Mouse (Mus musculus): Measurements from ENCODE around the gene Tfcp2. TPM values are rescaled to one million over a fixed set of nuclear protein-coding genes. Genes with fewer than 3 reads are reported as not detected.
"Not testable (repeated sequence)": the region's sequence is repeated elsewhere in the genome, so short reads cannot be mapped to it uniquely, and the experiment has no call there.

The Tfcp2 gene
- polyA plus RNA-seq, 1 experiment, result 10.3 TPM

- Histone ChIP-seq H3ac (ENCODE audit: control insufficient read depth, insufficient read length, low read depth) (no peak overlapping the region), H3K79me3 (ENCODE audit: low read depth) (no peaks in the 10 kb centered on the region), H3K79me2 (ENCODE audit: control insufficient read depth, insufficient read depth) (no peaks in the 10 kb centered on the region), H3K36me3 (ENCODE audit: control insufficient read depth, insufficient read depth) (peaks cover 41% of the 10 kb centered on the region), H3K4me3 (ENCODE audit: insufficient read depth, poor library complexity, severe bottlenecking) (no peak overlapping the region), H3K27me3 (ENCODE audit: control insufficient read depth, insufficient read depth, insufficient read length) (no peaks in the 10 kb centered on the region)
- no peak for TF ChIP-seq CEBPB (IDR thresholded peaks at IDR 0.05; ENCODE audit: low read depth)
- TF ChIP-seq MAX (IDR thresholded peaks at IDR 0.05), result no peak
- no peak for TF ChIP-seq MYOG (IDR thresholded peaks at IDR 0.05; ENCODE audit: control insufficient read depth, extremely low read depth, insufficient read length)
- no peak for TF ChIP-seq USF1 (IDR thresholded peaks at IDR 0.05; ENCODE audit: low read depth)
- no peak for TF ChIP-seq CTCF (IDR thresholded peaks at IDR 0.05; ENCODE audit: control insufficient read depth, insufficient read depth, insufficient read length)
- TF ChIP-seq MYOD1 (IDR thresholded peaks at IDR 0.05; ENCODE audit: control insufficient read depth, insufficient read length, low read depth), result no peak
- TF ChIP-seq FOSL1 (IDR thresholded peaks at IDR 0.05; ENCODE audit: insufficient read depth, low read length, poor library complexity, severe bottlenecking), result no peak
Measured at GRCm38 (mm10) chr15:100513387-100513786, 38.4 kb downstream of the Tfcp2 start.

- TF ChIP-seq MYOD1 (IDR thresholded peaks at IDR 0.05; ENCODE audit: control insufficient read depth, insufficient read length, low read depth) (no peak), FOSL1 (IDR thresholded peaks at IDR 0.05; ENCODE audit: insufficient read depth, low read length, poor library complexity, severe bottlenecking) (no peak), MAX (IDR thresholded peaks at IDR 0.05) (no peak), USF1 (IDR thresholded peaks at IDR 0.05; ENCODE audit: low read depth) (no peak), CEBPB (IDR thresholded peaks at IDR 0.05; ENCODE audit: low read depth) (no peak), MYOG (IDR thresholded peaks at IDR 0.05; ENCODE audit: control insufficient read depth, extremely low read depth, insufficient read length) (no peak), CTCF (IDR thresholded peaks at IDR 0.05; ENCODE audit: control insufficient read depth, insufficient read depth, insufficient read length) (no peak)
- no peak overlapping the region for H3K4me3 ChIP-seq (ENCODE audit: insufficient read depth, poor library complexity, severe bottlenecking)
- H3K36me3 ChIP-seq (ENCODE audit: control insufficient read depth, insufficient read depth), result peaks cover 46% of the 10 kb centered on the region
- no peaks in the 10 kb centered on the region for H3K27me3 ChIP-seq (ENCODE audit: control insufficient read depth, insufficient read depth, insufficient read length)
- H3K79me3 ChIP-seq (ENCODE audit: low read depth), result no peaks in the 10 kb centered on the region
- no peaks in the 10 kb centered on the region for H3K79me2 ChIP-seq (ENCODE audit: control insufficient read depth, insufficient read depth)
- H3ac ChIP-seq (ENCODE audit: control insufficient read depth, insufficient read length, low read depth), result no peak overlapping the region
Measured at GRCm38 (mm10) chr15:100510072-100510471, 41.7 kb downstream of the Tfcp2 start.

GRCm38 (mm10) chr15:100508454-100509167 is 43.2 kb downstream of the Tfcp2 start:
- Histone ChIP-seq H3K36me3 (ENCODE audit: control insufficient read depth, insufficient read depth) (peaks cover 43% of the 10 kb centered on the region), H3K79me3 (ENCODE audit: low read depth) (no peaks in the 10 kb centered on the region), H3K79me2 (ENCODE audit: control insufficient read depth, insufficient read depth) (no peaks in the 10 kb centered on the region), H3K4me3 (ENCODE audit: insufficient read depth, poor library complexity, severe bottlenecking) (no peak overlapping the region), H3K27me3 (ENCODE audit: control insufficient read depth, insufficient read depth, insufficient read length) (no peaks in the 10 kb centered on the region), H3ac (ENCODE audit: control insufficient read depth, insufficient read length, low read depth) (no peak overlapping the region)
- TF ChIP-seq MYOD1 (IDR thresholded peaks at IDR 0.05; ENCODE audit: control insufficient read depth, insufficient read length, low read depth) (no peak), CEBPB (IDR thresholded peaks at IDR 0.05; ENCODE audit: low read depth) (no peak), FOSL1 (IDR thresholded peaks at IDR 0.05; ENCODE audit: insufficient read depth, low read length, poor library complexity, severe bottlenecking) (no peak), USF1 (IDR thresholded peaks at IDR 0.05; ENCODE audit: low read depth) (no peak), CTCF (IDR thresholded peaks at IDR 0.05; ENCODE audit: control insufficient read depth, insufficient read depth, insufficient read length) (no peak), MAX (IDR thresholded peaks at IDR 0.05) (no peak), MYOG (IDR thresholded peaks at IDR 0.05; ENCODE audit: control insufficient read depth, extremely low read depth, insufficient read length) (no peak)

DNA sequence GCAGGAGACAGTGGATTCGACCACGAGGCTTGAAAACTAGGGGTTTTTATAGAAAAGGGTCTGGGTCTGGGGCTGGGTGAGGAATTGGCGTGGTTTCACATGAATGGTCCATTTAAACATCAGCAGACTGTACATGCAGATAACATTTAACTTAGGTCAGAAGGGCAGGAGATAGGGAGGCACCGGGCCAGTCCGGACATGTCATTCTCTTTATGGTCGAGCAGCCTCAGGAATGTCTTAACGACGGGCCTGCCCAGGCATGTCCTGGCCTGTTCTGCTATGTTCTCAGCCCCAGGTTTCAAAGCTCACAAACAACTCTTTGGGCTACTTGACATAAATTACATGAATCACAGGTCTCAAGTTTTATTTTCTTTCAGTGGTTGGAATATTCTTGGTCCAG is 52.3 kb downstream of the Tfcp2 start:
- not testable (repeated sequence) for H3K79me3 ChIP-seq (ENCODE audit: low read depth); H3ac ChIP-seq (ENCODE audit: control insufficient read depth, insufficient read length, low read depth); H3K36me3 ChIP-seq (ENCODE audit: control insufficient read depth, insufficient read depth); H3K27me3 ChIP-seq (ENCODE audit: control insufficient read depth, insufficient read depth, insufficient read length); H3K79me2 ChIP-seq (ENCODE audit: control insufficient read depth, insufficient read depth); H3K4me3 ChIP-seq (ENCODE audit: insufficient read depth, poor library complexity, severe bottlenecking)

GRCm38 (mm10) chr15:100495102-100495501 is 56.7 kb downstream of the Tfcp2 start, which contains the start of gene Csrnp2:
Gene Csrnp2, minus strand, starts transcription at chr15:100495488.
- TF ChIP-seq USF1 (IDR thresholded peaks at IDR 0.05; ENCODE audit: low read depth), result no peak
- TF ChIP-seq MYOG (IDR thresholded peaks at IDR 0.05; ENCODE audit: control insufficient read depth, extremely low read depth, insufficient read length), result no peak
- TF ChIP-seq CEBPB (IDR thresholded peaks at IDR 0.05; ENCODE audit: low read depth), result no peak
- no peak for TF ChIP-seq MYOD1 (IDR thresholded peaks at IDR 0.05; ENCODE audit: control insufficient read depth, insufficient read length, low read depth)
- TF ChIP-seq CTCF (IDR thresholded peaks at IDR 0.05; ENCODE audit: control insufficient read depth, insufficient read depth, insufficient read length), result peak; percentile 2
- TF ChIP-seq FOSL1 (IDR thresholded peaks at IDR 0.05; ENCODE audit: insufficient read depth, low read length, poor library complexity, severe bottlenecking), result no peak
- peak; percentile 52 for TF ChIP-seq MAX (IDR thresholded peaks at IDR 0.05)
- Histone ChIP-seq H3K79me3 (ENCODE audit: low read depth) (peaks cover 44% of the 10 kb centered on the region), H3K27me3 (ENCODE audit: control insufficient read depth, insufficient read depth, insufficient read length) (no peaks in the 10 kb centered on the region), H3K79me2 (ENCODE audit: control insufficient read depth, insufficient read depth) (peaks cover 49% of the 10 kb centered on the region), H3K4me3 (ENCODE audit: insufficient read depth, poor library complexity, severe bottlenecking) (peak within 1 kb of the TSS; percentile 73), H3ac (ENCODE audit: control insufficient read depth, insufficient read length, low read depth) (peak within 1 kb of the TSS; percentile 94), H3K36me3 (ENCODE audit: control insufficient read depth, insufficient read depth) (no peaks in the 10 kb centered on the region)

DNA sequence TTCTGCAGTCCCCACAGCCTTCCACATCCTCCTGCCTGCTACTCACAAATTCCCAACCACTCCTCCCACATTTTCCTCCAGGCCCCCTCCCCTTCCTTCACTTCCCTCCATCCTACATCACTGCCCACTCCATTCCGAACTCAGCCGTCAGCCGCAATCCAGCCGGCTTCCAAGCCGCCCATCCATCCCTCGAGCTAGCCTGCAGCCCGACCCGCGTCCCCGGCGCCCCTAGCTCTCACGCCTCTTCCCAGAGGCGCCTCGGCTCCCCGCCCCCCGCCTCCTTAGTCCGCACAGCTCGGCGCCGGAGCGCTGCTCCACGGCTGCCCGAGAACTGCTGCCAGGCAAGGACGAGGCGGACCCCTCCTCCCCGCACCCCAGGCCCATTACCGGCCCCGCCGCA is 57.2 kb downstream of the Tfcp2 start:
- Histone ChIP-seq H3K79me2 (ENCODE audit: control insufficient read depth, insufficient read depth) (peaks cover 54% of the 10 kb centered on the region), H3ac (ENCODE audit: control insufficient read depth, insufficient read length, low read depth) (peak overlapping the region; percentile 94), H3K27me3 (ENCODE audit: control insufficient read depth, insufficient read depth, insufficient read length) (no peaks in the 10 kb centered on the region), H3K79me3 (ENCODE audit: low read depth) (peaks cover 48% of the 10 kb centered on the region), H3K4me3 (ENCODE audit: insufficient read depth, poor library complexity, severe bottlenecking) (peak overlapping the region; percentile 73), H3K36me3 (ENCODE audit: control insufficient read depth, insufficient read depth) (no peaks in the 10 kb centered on the region)
- peak; percentile 8 for TF ChIP-seq MAX (IDR thresholded peaks at IDR 0.05)
- no peak for TF ChIP-seq CEBPB (IDR thresholded peaks at IDR 0.05; ENCODE audit: low read depth)

Measured in C2C12 (cell line).